Mouse (Mus musculus) CH12.LX (cell line): ENCODE measurements at regions not wholly inside any gene's neighbourhood (a gene's known extent, or its start where the extent isn't known, plus 50 kb on each side); places are given as distances from the start of the nearest gene placed in this dataset.

Source experiments
- BHLHE40 ChIP-seq: IDR thresholded peaks from 2 replicates; pipeline ENCODE4 v1.6.1; 2011; ENCODE audit warnings: mild to moderate bottlenecking, low read depth, low read length, improper control_type of control experiment
- CHD1 ChIP-seq: IDR thresholded peaks from 2 replicates; pipeline ENCODE4 v1.6.1; 2012; ENCODE audit warnings: low read depth, low read length, improper control_type of control experiment, inconsistent platforms
- CTCF ChIP-seq, 2 experiments: IDR thresholded peaks in 1 of 2; conservative IDR thresholded peaks in 1 of 2; 2 replicates each; pipeline ENCODE4 v1.5.1; 2011 to 2012; ENCODE audit warnings: low read depth in 2 of 2, low read length in 2 of 2, improper control_type of control experiment in 1 of 2, inconsistent platforms in 1 of 2, mild to moderate bottlenecking in 1 of 2, moderate library complexity in 1 of 2
- HCFC1 ChIP-seq: IDR thresholded peaks from 2 replicates; pipeline ENCODE4 v1.6.1; 2012; ENCODE audit warnings: low read depth, mild to moderate bottlenecking, inconsistent platforms, low read length, improper control_type of control experiment
- MAX ChIP-seq: IDR thresholded peaks from 2 replicates; pipeline ENCODE4 v1.6.1; 2011; ENCODE audit warnings: low read length, improper control_type of control experiment
- NELFE ChIP-seq: IDR thresholded peaks from 2 replicates; pipeline ENCODE4 v1.6.1; 2011; ENCODE audit warnings: low read depth, low read length, improper control_type of control experiment
- POLR2A ChIP-seq: IDR thresholded peaks from 2 replicates; pipeline ENCODE4 v1.6.1; 2011; ENCODE audit warnings: low read depth, mild to moderate bottlenecking, improper control_type of control experiment, low read length

DNA sequence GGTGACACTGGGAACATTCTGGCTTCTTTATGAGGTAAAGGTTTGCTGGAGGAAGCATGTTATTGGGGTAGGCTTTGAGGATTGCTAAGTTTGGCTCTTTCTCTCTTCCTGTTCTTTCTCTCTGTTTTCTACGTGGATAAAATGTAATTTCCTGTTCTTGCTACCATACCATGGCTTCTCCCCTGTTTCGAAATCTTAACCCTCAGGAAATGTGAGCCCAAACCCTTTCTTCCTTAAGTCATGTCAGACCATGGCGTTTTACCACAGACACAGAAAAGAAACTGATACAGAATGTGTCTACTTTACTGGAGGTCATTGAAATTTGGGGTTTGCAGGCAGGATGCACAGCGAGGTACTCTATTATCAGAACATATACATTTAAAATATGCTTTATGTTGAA lies 552.7 kb upstream of the Camk1g start:
- no peak for TF ChIP-seq CTCF (conservative IDR thresholded peaks at IDR 0.05 in 1 of 2, IDR thresholded peaks at IDR 0.05 in 1 of 2; ENCODE audit: low read depth in 2 of 2, low read length in 2 of 2)
- TF ChIP-seq MAX = no peak
- no peak for TF ChIP-seq HCFC1
- no peak for TF ChIP-seq NELFE
- TF ChIP-seq CHD1 = no peak
- TF ChIP-seq POLR2A = no peak
- TF ChIP-seq BHLHE40 = no peak
